Mouse (Mus musculus): Measurements from ENCODE around the gene Slc29a1. TPM values are rescaled to one million over a fixed set of nuclear protein-coding genes. Genes with fewer than 3 reads are reported as not detected.
A peak's percentile ranks its signal among the peaks of the same experiment; 100 is the strongest.

Slc29a1 gene
- polyA plus RNA-seq, 1 experiment from 2014 or later, result 93.6 TPM

GRCm38 (mm10) chr17:45539664-45540063, 59.7 kb downstream of the Slc29a1 start:
- no peak overlapping the region for H3K27ac ChIP-seq
- H3K36me3 ChIP-seq (ENCODE audit: insufficient read depth, low read length), result no peaks in the 10 kb centered on the region
- H3K4me3 ChIP-seq (replicated peaks; ENCODE audit: low read depth, low read length), result no peak overlapping the region
- DNase-seq (ENCODE audit: low spot score) (no peak), ATAC-seq (replicated peaks; ENCODE audit: low FRiP score, low read depth) (no peak)
- TF ChIP-seq CTCF (IDR thresholded peaks at IDR 0.05; ENCODE audit: low read depth), result no peak
- H3K27me3 ChIP-seq (ENCODE audit: insufficient read depth, low read length), result peaks cover 26% of the 10 kb centered on the region
- H3K4me1 ChIP-seq (replicated peaks; ENCODE audit: insufficient read depth, low read length), result peaks cover 1% of the 10 kb centered on the region; the same call in 1 of the 2 replicates
- H3K4me2 ChIP-seq (ENCODE audit: low read length), result no peak overlapping the region
- WGBS, result 81% methylated on average over 21 of the region's 21 CpGs
- no peaks in the 10 kb centered on the region for H3K9me3 ChIP-seq (replicated peaks; ENCODE audit: low read length)
- H3K9ac ChIP-seq (ENCODE audit: low read depth, low read length), result no peak overlapping the region

GRCm38 (mm10) chr17:45538394-45538793, 61.0 kb downstream of the Slc29a1 start:
- H3K4me2 ChIP-seq (ENCODE audit: low read length), result no peak overlapping the region
- no peak overlapping the region for H3K9ac ChIP-seq (ENCODE audit: low read depth, low read length)
- no peak overlapping the region for H3K4me3 ChIP-seq (replicated peaks; ENCODE audit: low read depth, low read length)
- TF ChIP-seq CTCF (IDR thresholded peaks at IDR 0.05; ENCODE audit: low read depth), result no peak
- WGBS, result 61% methylated on average over 4 of the region's 4 CpGs
- DNase-seq (ENCODE audit: low spot score) (no peak), ATAC-seq (replicated peaks; ENCODE audit: low FRiP score, low read depth) (no peak)
- H3K36me3 ChIP-seq (ENCODE audit: insufficient read depth, low read length), result no peaks in the 10 kb centered on the region
- no peaks in the 10 kb centered on the region for H3K4me1 ChIP-seq (replicated peaks; ENCODE audit: insufficient read depth, low read length)
- H3K9me3 ChIP-seq (replicated peaks; ENCODE audit: low read length), result no peaks in the 10 kb centered on the region
- H3K27ac ChIP-seq, result no peak overlapping the region
- H3K27me3 ChIP-seq (ENCODE audit: insufficient read depth, low read length), result peaks cover 15% of the 10 kb centered on the region

DNA sequence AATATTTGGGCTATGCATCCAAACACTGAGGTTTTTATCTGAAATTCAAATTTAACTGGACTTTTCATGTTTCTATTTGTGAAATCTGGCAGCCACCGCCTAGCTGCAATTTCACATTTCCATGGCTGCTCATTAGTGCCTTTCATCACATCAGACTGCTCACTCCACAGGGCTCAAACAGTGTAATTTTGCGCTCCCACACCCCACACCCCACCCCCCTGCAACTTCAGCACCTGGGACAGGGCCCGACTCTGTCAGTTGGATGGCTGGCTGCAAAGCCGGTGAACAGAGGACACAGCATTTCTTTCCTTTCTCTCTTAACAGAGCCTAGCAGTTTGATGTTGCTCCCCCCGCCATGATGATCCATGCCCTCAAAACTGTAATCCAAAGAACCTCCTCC, 63.1 kb downstream of the Slc29a1 start:
- peak; percentile 50 for DNase-seq (ENCODE audit: low spot score)
- no peak overlapping the region for H3K27ac ChIP-seq
- no peaks in the 10 kb centered on the region for H3K36me3 ChIP-seq (ENCODE audit: insufficient read depth, low read length)
- H3K9me3 ChIP-seq (replicated peaks; ENCODE audit: low read length), result no peaks in the 10 kb centered on the region
- H3K4me3 ChIP-seq (replicated peaks; ENCODE audit: low read depth, low read length), result no peak overlapping the region
- no peaks in the 10 kb centered on the region for H3K4me1 ChIP-seq (replicated peaks; ENCODE audit: insufficient read depth, low read length)
- H3K4me2 ChIP-seq (ENCODE audit: low read length), result no peak overlapping the region
- TF ChIP-seq CTCF (IDR thresholded peaks at IDR 0.05; ENCODE audit: low read depth), result no peak
- 12% methylated on average over 5 of the region's 5 CpGs for WGBS
- H3K27me3 ChIP-seq (ENCODE audit: insufficient read depth, low read length), result 0 out of 2 replicates have a peak, but pooled peaks cover 9% of the 10 kb centered on the region
- no peak for ATAC-seq (replicated peaks; ENCODE audit: low FRiP score, low read depth)
- H3K9ac ChIP-seq (ENCODE audit: low read depth, low read length), result no peak overlapping the region

Other genes starting within 250 kb of the Slc29a1 start
- 47.4 and 48.7 TPM in 2 replicates for gene Cdc5l, start 165.9 kb downstream of the Slc29a1 start, polyA plus RNA-seq (2015; fragmentation: Nextera tagmentation; extraction: Ambion mirVana)
- gene Spats1, start 124.2 kb downstream of the Slc29a1 start, polyA plus RNA-seq (2015; fragmentation: Nextera tagmentation; extraction: Ambion mirVana), result 0.17 and 0.39 TPM in 2 replicates
- gene Aars2, start 92.8 kb downstream of the Slc29a1 start, polyA plus RNA-seq (2015; fragmentation: Nextera tagmentation; extraction: Ambion mirVana), result 11.5 and 13.8 TPM in 2 replicates
- gene Tcte1, start 76.2 kb downstream of the Slc29a1 start, polyA plus RNA-seq (2015; fragmentation: Nextera tagmentation; extraction: Ambion mirVana), result 0.07 and 0.15 TPM in 2 replicates
- 1.5 and 1.8 TPM in 2 replicates for gene Tmem151b, start 49.9 kb downstream of the Slc29a1 start, polyA plus RNA-seq (2015; fragmentation: Nextera tagmentation; extraction: Ambion mirVana)
- 4.8 and 5.1 TPM in 2 replicates for gene Nfkbie, start 43.9 kb downstream of the Slc29a1 start, polyA plus RNA-seq (2015; fragmentation: Nextera tagmentation; extraction: Ambion mirVana)
- 131 and 138 TPM in 2 replicates for gene Slc35b2, start 35.7 kb downstream of the Slc29a1 start, polyA plus RNA-seq (2015; fragmentation: Nextera tagmentation; extraction: Ambion mirVana)
- gene Hsp90ab1, start 26.3 kb downstream of the Slc29a1 start, polyA plus RNA-seq (2015; fragmentation: Nextera tagmentation; extraction: Ambion mirVana), result 1,330 and 1,432 TPM in 2 replicates
- 16.7 and 18.4 TPM in 2 replicates for gene Mymx, start 2.5 kb upstream of the Slc29a1 start, polyA plus RNA-seq (2015; fragmentation: Nextera tagmentation; extraction: Ambion mirVana)
- gene Capn11, start 59.7 kb upstream of the Slc29a1 start, polyA plus RNA-seq (2015; fragmentation: Nextera tagmentation; extraction: Ambion mirVana), result 0.17 TPM in 1 of 2 replicates, not detected in the other
- gene Mrpl14, start 86.7 kb upstream of the Slc29a1 start, polyA plus RNA-seq (2015; fragmentation: Nextera tagmentation; extraction: Ambion mirVana), result 148 and 160 TPM in 2 replicates
- 29.6 and 32.7 TPM in 2 replicates for gene Tmem63b, start 87.3 kb upstream of the Slc29a1 start, polyA plus RNA-seq (2015; fragmentation: Nextera tagmentation; extraction: Ambion mirVana)
- gene 1600014C23Rik, start 134.2 kb upstream of the Slc29a1 start, polyA plus RNA-seq (2015; fragmentation: Nextera tagmentation; extraction: Ambion mirVana), result 0.66 TPM in 1 of 2 replicates, not detected in the other